Mouse (Mus musculus) limb, embryonic 12.5 days (tissue): Measurements from ENCODE around the gene Zfp503. TPM values are rescaled to one million over a fixed set of nuclear protein-coding genes. Genes with fewer than 3 reads are reported as not detected.

Experiments
- microRNA-seq: library from miRNA; unstranded; fragments of <30 nt; microRNA quantifications from one replicate; pipeline ENCODE4, GENCODE M21; 2017
- polyA plus RNA-seq: library from polyadenylated mRNA; unstranded; fragments of >200 nt; fragmentation: Nextera tagmentation; extraction: Ambion mirVana; gene quantifications from 2 replicates; pipeline ENCODE4 v1.2.1, GENCODE M21; 2016

The Zfp503 gene
- polyA plus RNA-seq, 1 experiment from 2014 or later: 47.1 TPM

Small RNAs within 50 kb of the gene (microRNA-seq; reads per million reads assigned to microRNA genes)
- gene Gm27532: not detected

Other genes with a start within 250 kb of the Zfp503 start
- gene Samd8, start 239.1 kb downstream of the Zfp503 start, polyA plus RNA-seq: 10.4 and 11.7 TPM in 2 replicates
- gene Dusp13, start 238.4 kb downstream of the Zfp503 start, polyA plus RNA-seq: not detected in 2 replicates
- 246 and 263 TPM in 2 replicates for gene Vdac2, start 164.4 kb downstream of the Zfp503 start, polyA plus RNA-seq
- gene Comtd1, start 140.6 kb downstream of the Zfp503 start, polyA plus RNA-seq: 22.5 and 24.2 TPM in 2 replicates
- 0.41 TPM in 1 of 2 replicates, not detected in the other for gene Lrmda, start 30.1 kb upstream of the Zfp503 start, polyA plus RNA-seq